8 mouse cellular contexts compared by ENCODE assay signal in genomic region chr10:80137626-80138552, GRCm38 (mm10). TPM values are rescaled to one million over a fixed set of nuclear protein-coding genes. Genes with fewer than 3 reads are reported as not detected.
A peak's percentile ranks its signal among the peaks of the same experiment; 100 is the strongest.
DNase-seq lines count a peak whose midpoint lies in the region; ATAC-seq lines count a peak whose summit lies in the region.

No protein-coding gene starts in this region.

- H3K4me3 ChIP-seq in heart, embryonic 12.5 days = peak overlapping the region; percentile 79
- peak overlapping the region; percentile 77 for H3K4me3 ChIP-seq in hindbrain, embryonic 15.5 days
- peak overlapping the region; percentile 83 for H3K4me3 ChIP-seq in midbrain, embryonic 13.5 days (replicated peaks)

- peak overlapping the region; percentile 90 for H3K9ac ChIP-seq in heart, embryonic 12.5 days
- peak overlapping the region; percentile 96 for H3K9ac ChIP-seq in hindbrain, embryonic 15.5 days
- peak overlapping the region; percentile 98 for H3K9ac ChIP-seq in midbrain, embryonic 13.5 days (replicated peaks)

- DNase-seq in heart, adult 9 months (ENCODE audit: low spot score in 2 of 2) = no peak
- DNase-seq in CD4-positive helper T cell, adult 2 months (ENCODE audit: low read depth, low spot score) = peak; percentile 77
- peak; percentile 68 to 72 for DNase-seq in cerebellum, postnatal 10 days
- no peak for DNase-seq in urinary bladder, postnatal 36 days (ENCODE audit: low spot score in 2 of 2)
- DNase-seq in spleen, postnatal 10 days (ENCODE audit: low spot score in 2 of 2) = no peak

- peak overlapping the region; percentile 100 for H3K4me2 ChIP-seq in heart, embryonic 12.5 days
- peak overlapping the region; percentile 79 for H3K4me2 ChIP-seq in hindbrain, embryonic 15.5 days
- H3K4me2 ChIP-seq in midbrain, embryonic 13.5 days (replicated peaks) = peak overlapping the region; percentile 90

- H3K27ac ChIP-seq in heart, embryonic 12.5 days (ENCODE audit: poor library complexity, severe bottlenecking) = no peak overlapping the region
- H3K27ac ChIP-seq in hindbrain, embryonic 15.5 days (replicated peaks) = peak overlapping the region; percentile 97
- peak overlapping the region; percentile 95 for H3K27ac ChIP-seq in midbrain, embryonic 13.5 days

- 0 out of 2 replicates have a peak, but pooled peaks cover 4% of the 10 kb centered on the region for H3K9me3 ChIP-seq in heart, embryonic 12.5 days (replicated peaks)
- no peaks in the 10 kb centered on the region for H3K9me3 ChIP-seq in hindbrain, embryonic 15.5 days
- no peaks in the 10 kb centered on the region for H3K9me3 ChIP-seq in midbrain, embryonic 13.5 days

- WGBS in heart, embryonic 12.5 days = 5% methylated on average over 31 of the region's 33 CpGs
- WGBS in hindbrain, embryonic 15.5 days = 3% methylated on average over 32 of the region's 33 CpGs
- WGBS in midbrain, embryonic 13.5 days = under 1% methylated on average over 26 of the region's 33 CpGs

- no peak for ATAC-seq in heart, embryonic 12.5 days (ENCODE audit: insufficient number of reproducible peaks, low FRiP score)
- no peak for ATAC-seq in hindbrain, embryonic 15.5 days (ENCODE audit: low FRiP score, low read depth)
- ATAC-seq in midbrain, embryonic 13.5 days = no peak

- peaks cover 41% of the 10 kb centered on the region for H3K27me3 ChIP-seq in heart, embryonic 12.5 days (replicated peaks)
- no peaks in the 10 kb centered on the region for H3K27me3 ChIP-seq in hindbrain, embryonic 15.5 days
- peaks cover 21% of the 10 kb centered on the region for H3K27me3 ChIP-seq in midbrain, embryonic 13.5 days

- H3K4me1 ChIP-seq in heart, embryonic 12.5 days (replicated peaks) = peaks cover 51% of the 10 kb centered on the region
- peaks cover 55% of the 10 kb centered on the region for H3K4me1 ChIP-seq in hindbrain, embryonic 15.5 days (replicated peaks)
- H3K4me1 ChIP-seq in midbrain, embryonic 13.5 days (replicated peaks) = peaks cover 59% of the 10 kb centered on the region

- peaks cover 3% of the 10 kb centered on the region; the same call in 1 of the 2 replicates for H3K36me3 ChIP-seq in heart, embryonic 12.5 days
- H3K36me3 ChIP-seq in hindbrain, embryonic 15.5 days = peaks cover 24% of the 10 kb centered on the region
- H3K36me3 ChIP-seq in midbrain, embryonic 13.5 days = peaks cover 36% of the 10 kb centered on the region

RNA-seq across cellular contexts. Expression of gene Atp5d, which starts 0.5 kb away (rescaled TPM):
- 827 and 861 TPM in 2 replicates for polyA plus RNA-seq in heart, embryonic 12.5 days (2016; fragmentation: Nextera tagmentation; extraction: Ambion mirVana)
- 503 and 517 TPM in 2 replicates for polyA plus RNA-seq in hindbrain, embryonic 15.5 days (2015; fragmentation: Nextera tagmentation; extraction: Ambion mirVana)
- 391 and 394 TPM in 2 replicates for polyA plus RNA-seq in midbrain, embryonic 13.5 days (2015; fragmentation: Nextera tagmentation; extraction: Ambion mirVana)

RNA-seq across cellular contexts. Expression of gene Cbarp, which starts 2.7 kb away (rescaled TPM):
- 1.7 and 3.6 TPM in 2 replicates for polyA plus RNA-seq in heart, embryonic 12.5 days (2016; fragmentation: Nextera tagmentation; extraction: Ambion mirVana)
- polyA plus RNA-seq in hindbrain, embryonic 15.5 days (2015; fragmentation: Nextera tagmentation; extraction: Ambion mirVana) = 61.4 and 71.3 TPM in 2 replicates
- polyA plus RNA-seq in midbrain, embryonic 13.5 days (2015; fragmentation: Nextera tagmentation; extraction: Ambion mirVana) = 40.6 and 45.3 TPM in 2 replicates

RNA-seq across cellular contexts. Expression of gene Midn, which starts 10.2 kb away (rescaled TPM):
- polyA plus RNA-seq in heart, embryonic 12.5 days (2016; fragmentation: Nextera tagmentation; extraction: Ambion mirVana) = 25.9 and 28.9 TPM in 2 replicates
- 22.6 and 26.0 TPM in 2 replicates for polyA plus RNA-seq in hindbrain, embryonic 15.5 days (2015; fragmentation: Nextera tagmentation; extraction: Ambion mirVana)
- polyA plus RNA-seq in midbrain, embryonic 13.5 days (2015; fragmentation: Nextera tagmentation; extraction: Ambion mirVana) = 35.9 and 40.6 TPM in 2 replicates

RNA-seq across cellular contexts. Expression of gene Stk11, which starts 22.3 kb away (rescaled TPM):
- polyA plus RNA-seq in heart, embryonic 12.5 days (2016; fragmentation: Nextera tagmentation; extraction: Ambion mirVana) = 10.8 and 13.8 TPM in 2 replicates
- 18.6 and 20.0 TPM in 2 replicates for polyA plus RNA-seq in hindbrain, embryonic 15.5 days (2015; fragmentation: Nextera tagmentation; extraction: Ambion mirVana)
- 17.7 and 20.7 TPM in 2 replicates for polyA plus RNA-seq in midbrain, embryonic 13.5 days (2015; fragmentation: Nextera tagmentation; extraction: Ambion mirVana)

RNA-seq across cellular contexts. Expression of gene Cirbp, which starts 27.9 kb away (rescaled TPM):
- 110 and 118 TPM in 2 replicates for polyA plus RNA-seq in heart, embryonic 12.5 days (2016; fragmentation: Nextera tagmentation; extraction: Ambion mirVana)
- polyA plus RNA-seq in hindbrain, embryonic 15.5 days (2015; fragmentation: Nextera tagmentation; extraction: Ambion mirVana) = 295 and 319 TPM in 2 replicates
- 354 and 412 TPM in 2 replicates for polyA plus RNA-seq in midbrain, embryonic 13.5 days (2015; fragmentation: Nextera tagmentation; extraction: Ambion mirVana)

Comparison
In these comparisons a context has a peak if more than half of its experiments do, and no peak if none do; other contexts are left out.
1. DNase-seq: peak in CD4-positive helper T cell, adult 2 months (single experiment) and cerebellum, postnatal 10 days (2 of 2); none in heart, adult 9 months (0 of 2), urinary bladder, postnatal 36 days (0 of 2) and spleen, postnatal 10 days (0 of 2).
2. Peak in every context shown above with its lines, with median percentiles within 50 percentile points of each other: H3K4me2 ChIP-seq, H3K4me3 ChIP-seq and H3K9ac ChIP-seq.